Mouse (Mus musculus) liver, embryonic 14.5 days (tissue): ENCODE data around the gene Sdk2. TPM values are rescaled to one million over a fixed set of nuclear protein-coding genes. Genes with fewer than 3 reads are reported as not detected.

Experiments
- ATAC-seq: fragments of 200-750 bp; cut with Nextera tagmentation; 2 replicates; pipeline ENCODE4 v1.8.0; 2017; ENCODE audit warnings: moderate number of reproducible peaks, mild to moderate bottlenecking, moderate library complexity; ENCODE audit not compliant: insufficient read depth
- DNase-seq, 3 experiments: peaks; one replicate each; pipeline ENCODE4 v3.0.0-alpha.2; 2012 to 2013; ENCODE audit warnings: low read depth in 3 of 3, low spot score in 3 of 3
- H3K27ac ChIP-seq: fragments of 300-500 bp; sonication (generic); 2 replicates; pipeline ENCODE4 v1.5.1; 2014; ENCODE audit warnings: moderate library complexity, mild to moderate bottlenecking, control low read depth, inconsistent platforms
- H3K27me3 ChIP-seq: fragments of 300-500 bp; sonication (generic); 2 replicates; pipeline ENCODE4 v1.6.1; 2014; ENCODE audit warnings: mild to moderate bottlenecking, low read length, moderate library complexity; ENCODE audit not compliant: control insufficient read depth, insufficient read depth
- H3K36me3 ChIP-seq: fragments of 300-500 bp; sonication (generic); replicated peaks from 2 replicates; pipeline ENCODE4 v1.6.1; 2014; ENCODE audit warnings: low read depth; ENCODE audit not compliant: control insufficient read depth, insufficient read depth
- H3K4me1 ChIP-seq, 2 experiments: fragments of 200-500 bp in 1 of 2; fragments of 300-500 bp in 1 of 2; sonication (generic) in 1 of 2; replicated peaks; 2 replicates each; pipeline ENCODE4 v1.6.1; 2012 to 2014; ENCODE audit warnings: antibody characterized with exemption in 1 of 2, inconsistent platforms in 1 of 2, low read length in 1 of 2; ENCODE audit not compliant: control insufficient read depth in 2 of 2, insufficient read depth in 2 of 2
- H3K4me2 ChIP-seq: fragments of 300-500 bp; sonication (generic); 2 replicates; pipeline ENCODE4 v1.6.1; 2014; ENCODE audit warnings: low read depth, mild to moderate bottlenecking, control low read depth, moderate library complexity
- H3K4me3 ChIP-seq, 2 experiments: fragments of 200-500 bp in 1 of 2; fragments of 300-500 bp in 1 of 2; sonication (generic) in 1 of 2; 2 replicates each; pipeline ENCODE4 v1.5.1; 2012 to 2014; ENCODE audit warnings: low read depth in 2 of 2, low read length in 2 of 2, mild to moderate bottlenecking in 2 of 2, control low read depth in 1 of 2, inconsistent platforms in 1 of 2, moderate library complexity in 1 of 2; ENCODE audit not compliant: insufficient read depth in 1 of 2
- H3K9ac ChIP-seq: fragments of 300-500 bp; sonication (generic); replicated peaks from 2 replicates; pipeline ENCODE4 v1.6.1; 2014; ENCODE audit warnings: mild to moderate bottlenecking, control low read depth, moderate library complexity
- H3K9me3 ChIP-seq: fragments of 300-500 bp; sonication (generic); 2 replicates; pipeline ENCODE4 v1.6.1; 2016; ENCODE audit warnings: low read length, mixed read lengths; ENCODE audit not compliant: control insufficient read depth
- CTCF ChIP-seq: IDR thresholded peaks from 2 replicates; pipeline ENCODE4 v1.5.1; 2016; ENCODE audit warnings: antibody characterized with exemption, low read depth, control low read depth
- EP300 ChIP-seq: IDR thresholded peaks from 2 replicates; pipeline ENCODE4 v1.6.1; 2016; ENCODE audit warnings: antibody characterized with exemption, low read depth
- WGBS: fragments of 180-500 bp; shearing (Covaris S2); extraction: QIAGEN DNeasy Blood & Tissue Kit; methylation state at CpG from one replicate; pipeline ENCODE4 v1.1.7; 2014; ENCODE audit not compliant: insufficient replicate concordance; 5-methylcytosine and 5-hydroxymethylcytosine counted together
- polyA plus RNA-seq, 2 experiments: library from polyadenylated mRNA; depleted of rRNA in 1 of 2; stranded (reverse) in 1 of 2; unstranded in 1 of 2; fragments of >200 nt; fragmentation: Nextera tagmentation in 1 of 2; extraction: Ambion mirVana in 1 of 2; gene quantifications; 2 replicates each; pipeline versions ENCODE4 v1.2.1 to v1.2.3; 2012 to 2014

Sdk2 gene
- polyA plus RNA-seq, 2 experiments, result 0.09 to 0.13 TPM

DNA sequence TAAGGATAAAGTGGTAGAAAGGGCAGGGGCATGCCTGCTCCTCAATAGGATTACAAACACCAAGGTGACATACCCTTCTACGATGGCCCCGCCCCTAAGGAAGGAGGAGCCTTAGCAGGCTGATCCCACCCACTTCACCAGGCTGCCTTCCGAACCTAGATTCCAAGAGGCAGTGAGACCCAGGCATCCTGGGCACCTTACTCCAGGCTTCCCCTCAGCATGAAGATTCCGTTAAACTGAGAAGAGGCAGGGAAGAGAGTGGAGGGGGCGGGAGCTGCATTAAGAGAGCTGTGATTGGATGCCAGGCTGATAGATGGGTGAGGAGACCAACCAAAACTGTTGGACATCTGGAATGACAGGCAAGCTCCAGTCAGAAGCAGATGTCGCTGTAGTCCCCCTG is 76.4 kb downstream of the Sdk2 start:
- ATAC-seq (no peak), DNase-seq (no peak)
- Histone ChIP-seq H3K4me3 (no peak overlapping the region; a peak in 1 of 4 replicates), H3K4me1 (no peaks in the 10 kb centered on the region), H3K27ac (no peak overlapping the region), H3K27me3 (no peaks in the 10 kb centered on the region), H3K9me3 (no peaks in the 10 kb centered on the region), H3K4me2 (no peak overlapping the region), H3K9ac (no peak overlapping the region), H3K36me3 (no peaks in the 10 kb centered on the region)
- WGBS, result 8% methylated on average over 6 of the region's 6 CpGs
- no peak for TF ChIP-seq EP300
- TF ChIP-seq CTCF, result no peak

DNA sequence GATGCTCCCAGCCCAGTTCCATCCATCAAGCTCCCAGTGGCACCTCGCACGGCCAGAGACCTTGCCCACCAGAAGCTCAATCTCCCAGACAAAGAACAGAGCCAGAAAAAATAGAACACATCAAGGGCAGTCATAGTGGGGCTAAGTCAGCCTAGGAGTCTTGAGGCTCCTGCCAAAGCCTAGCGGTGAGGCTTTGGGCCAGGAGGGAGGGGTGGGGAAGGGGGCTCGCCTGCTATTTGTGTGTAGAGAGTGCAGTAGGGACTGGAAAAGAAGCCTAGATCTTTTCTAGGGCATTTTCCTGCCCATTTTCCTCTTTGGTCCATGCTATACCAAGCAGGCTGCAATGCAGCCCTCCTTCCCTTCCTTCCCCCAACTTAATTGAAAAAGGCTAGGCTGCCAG is 76.8 kb downstream of the Sdk2 start:
- 28% methylated on average over 4 of the region's 4 CpGs for WGBS
- no peak for TF ChIP-seq EP300
- no peak for TF ChIP-seq CTCF
- no peak overlapping the region for H3K4me3 ChIP-seq
- no peak overlapping the region for H3K27ac ChIP-seq
- no peaks in the 10 kb centered on the region for H3K27me3 ChIP-seq
- DNase-seq (no peak), ATAC-seq (no peak)
- H3K9ac ChIP-seq, result no peak overlapping the region
- no peaks in the 10 kb centered on the region for H3K9me3 ChIP-seq
- H3K4me2 ChIP-seq, result no peak overlapping the region
- no peaks in the 10 kb centered on the region for H3K36me3 ChIP-seq
- no peaks in the 10 kb centered on the region for H3K4me1 ChIP-seq

DNA sequence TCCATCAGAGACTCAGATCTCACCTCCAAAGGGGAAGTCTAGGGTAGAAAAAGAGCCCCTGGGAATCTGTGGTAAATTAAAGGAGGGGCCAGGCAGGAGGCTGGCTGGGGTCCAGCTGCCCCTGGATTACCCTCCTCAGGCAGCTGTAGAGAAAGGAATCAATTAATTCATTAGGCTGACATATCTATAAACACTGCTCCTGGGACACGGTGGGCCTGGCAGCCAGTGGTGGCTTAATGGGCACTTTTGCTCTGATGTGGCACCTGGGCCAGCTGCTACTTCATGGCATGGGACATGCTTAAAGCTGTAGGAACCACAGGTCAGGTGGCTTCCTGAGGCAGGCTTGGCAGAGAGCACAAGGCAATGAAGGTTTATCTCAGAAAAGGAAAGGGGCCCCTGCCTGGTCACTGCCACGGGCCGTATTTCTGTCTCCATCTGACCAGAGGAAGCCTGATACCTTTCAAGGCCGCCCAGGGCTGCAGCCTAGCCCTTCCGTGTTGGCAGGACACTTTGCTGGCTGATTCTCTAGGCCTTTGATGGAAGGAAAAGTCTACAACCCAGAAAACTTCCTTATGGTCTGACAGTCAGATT is 80.9 kb downstream of the Sdk2 start:
- Histone ChIP-seq H3K4me2 (no peak overlapping the region), H3K36me3 (no peaks in the 10 kb centered on the region), H3K27ac (no peak overlapping the region), H3K4me3 (no peak overlapping the region), H3K9me3 (no peaks in the 10 kb centered on the region), H3K9ac (no peak overlapping the region), H3K27me3 (no peaks in the 10 kb centered on the region), H3K4me1 (no peaks in the 10 kb centered on the region)
- ATAC-seq (no peak), DNase-seq (no peak)
- WGBS, result 28% methylated on average over 5 of the region's 5 CpGs
- no peak for TF ChIP-seq EP300
- no peak for TF ChIP-seq CTCF

DNA sequence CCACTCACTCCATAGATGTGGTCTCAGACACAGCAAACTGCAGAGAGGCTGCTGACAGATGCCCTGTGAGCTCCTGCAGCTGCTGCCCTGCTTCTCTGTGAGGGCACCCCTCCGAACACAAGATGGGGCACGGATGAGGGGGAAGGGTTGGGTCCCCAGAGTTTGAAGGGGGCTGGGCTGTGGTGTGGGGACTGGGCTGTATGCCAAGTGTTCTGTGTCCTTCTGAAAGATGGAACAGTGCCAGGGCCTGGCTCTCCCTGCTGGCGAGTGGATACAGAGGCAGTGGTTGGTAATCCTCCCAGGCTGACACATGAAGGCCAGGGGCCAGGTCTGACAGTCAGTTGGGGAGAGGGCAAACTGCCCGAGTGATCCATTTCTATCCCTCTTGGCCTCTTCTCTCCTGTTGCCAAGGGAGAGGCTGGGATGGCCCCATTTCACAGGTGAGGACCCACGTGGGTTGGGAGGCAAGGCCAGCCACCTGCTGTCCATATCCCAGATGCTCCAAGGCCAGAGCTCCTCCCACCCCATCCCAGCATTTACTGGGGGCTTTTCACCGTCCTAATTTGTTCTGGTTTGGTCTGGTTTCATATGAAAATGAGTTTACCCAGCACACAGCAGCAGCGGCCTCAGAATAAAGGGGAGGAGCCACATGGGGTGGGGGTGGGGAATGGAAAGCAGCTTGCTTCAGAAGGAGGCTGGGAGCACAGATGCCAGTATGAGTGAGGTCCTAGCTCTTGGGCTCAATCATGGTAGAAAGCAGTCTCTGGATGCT is 84.9 kb downstream of the Sdk2 start:
- Histone ChIP-seq H3K9ac (no peak overlapping the region), H3K4me3 (no peak overlapping the region), H3K36me3 (no peaks in the 10 kb centered on the region), H3K27me3 (no peaks in the 10 kb centered on the region), H3K4me2 (no peak overlapping the region), H3K27ac (no peak overlapping the region), H3K4me1 (no peaks in the 10 kb centered on the region), H3K9me3 (no peaks in the 10 kb centered on the region)
- ATAC-seq (no peak), DNase-seq (no peak)
- 38% methylated on average over 7 of the region's 7 CpGs for WGBS
- TF ChIP-seq CTCF, result no peak

DNA sequence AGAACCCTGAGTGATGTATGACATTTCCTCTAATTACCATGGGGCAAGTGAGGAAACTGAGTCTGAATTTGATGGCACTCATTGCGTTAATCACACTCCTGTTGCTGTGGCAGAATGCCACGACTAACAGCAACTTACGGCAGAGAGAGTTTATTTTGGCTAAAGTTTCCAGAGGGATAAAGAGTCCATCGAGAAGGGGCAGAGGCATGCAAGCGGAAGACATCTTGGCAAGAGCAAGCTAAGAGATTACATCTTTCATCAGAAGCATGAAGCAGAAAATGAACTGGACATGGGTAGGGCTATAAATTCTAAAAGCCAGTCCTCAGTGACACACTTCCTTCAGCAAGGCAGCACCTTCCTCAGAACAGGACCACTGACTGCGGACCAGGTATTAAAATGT is 85.8 kb downstream of the Sdk2 start:
- Histone ChIP-seq H3K36me3 (no peaks in the 10 kb centered on the region), H3K27me3 (no peaks in the 10 kb centered on the region), H3K4me2 (no peak overlapping the region), H3K4me1 (no peaks in the 10 kb centered on the region), H3K27ac (no peak overlapping the region), H3K9me3 (no peaks in the 10 kb centered on the region), H3K4me3 (no peak overlapping the region), H3K9ac (no peak overlapping the region)
- no peak for TF ChIP-seq CTCF
- TF ChIP-seq EP300, result no peak
- DNase-seq (no peak), ATAC-seq (no peak)
- WGBS, result 77% methylated on average over 6 of the region's 6 CpGs
